Mouse (Mus musculus): ENCODE data around the gene Arhgef3.

DNA sequence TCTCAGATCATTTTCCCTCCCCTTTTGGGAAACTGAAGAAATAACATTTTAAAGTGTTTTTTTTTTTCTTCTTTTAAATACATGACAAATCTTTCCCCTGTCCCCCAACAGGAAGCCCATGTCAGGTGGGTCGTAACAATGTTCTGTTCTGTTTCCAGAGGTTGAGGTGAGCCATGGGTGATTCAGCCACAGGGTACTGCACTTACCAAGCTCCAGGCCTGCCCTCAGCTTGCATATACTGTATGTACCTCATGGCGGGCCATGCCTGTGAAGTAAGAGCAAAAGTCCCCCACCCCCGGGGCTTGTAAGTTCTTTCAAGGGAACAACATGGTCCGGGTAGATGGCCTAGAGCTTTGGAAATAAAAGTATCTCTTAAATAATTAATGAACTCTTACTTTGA lies 188.6 kb downstream of the Arhgef3 start:
- TF ChIP-seq CTCF (IDR thresholded peaks at IDR 0.05; ENCODE audit: low read depth, low read length), result no peak
- TF ChIP-seq GATA2 (IDR thresholded peaks at IDR 0.05; ENCODE audit: borderline replicate concordance, low read depth, low read length), result no peak
- TF ChIP-seq TAL1 (conservative IDR thresholded peaks at IDR 0.05; ENCODE audit: low read depth, low read length), result no peak
- no peak for TF ChIP-seq POLR2AphosphoS5 (IDR thresholded peaks at IDR 0.05; ENCODE audit: insufficient replicate concordance, low read depth, low read length)

All from G1E (cell line).